Mouse (Mus musculus) CH12.LX (cell line): ENCODE measurements around the gene Gmds. TPM values are rescaled to one million over a fixed set of nuclear protein-coding genes. Genes with fewer than 3 reads are reported as not detected.

ENCODE experiments used
- DNase-seq: peaks from one replicate; pipeline ENCODE4 v3.0.0-alpha.2; 2013; ENCODE audit errors: extremely low read depth
- H3K27ac ChIP-seq: 2 replicates; pipeline ENCODE4 v1.5.1; 2012; ENCODE audit warnings: low read depth, mild to moderate bottlenecking, control low read depth, moderate library complexity; ENCODE audit not compliant: insufficient read depth
- H3K27me3 ChIP-seq: replicated peaks from 2 replicates; pipeline ENCODE3; 2012; ENCODE audit warnings: inconsistent platforms
- H3K36me3 ChIP-seq, 2 experiments: replicated peaks in 1 of 2; 2 replicates each; pipeline versions ENCODE3 to v1.6.1; 2012; ENCODE audit warnings: inconsistent platforms in 1 of 2, low read length in 1 of 2, mild to moderate bottlenecking in 1 of 2, mixed read lengths in 1 of 2, moderate library complexity in 1 of 2; ENCODE audit not compliant: control insufficient read depth in 1 of 2, insufficient read depth in 1 of 2
- H3K4me1 ChIP-seq, 2 experiments: 2 replicates each; pipeline ENCODE4 v1.6.1; 2012; ENCODE audit warnings: inconsistent platforms in 1 of 2, moderate library complexity in 1 of 2; ENCODE audit not compliant: insufficient read depth in 2 of 2, control insufficient read depth in 1 of 2
- H3K4me2 ChIP-seq: 2 replicates; pipeline ENCODE4 v1.6.1; 2012; ENCODE audit warnings: low read depth, mild to moderate bottlenecking, control low read depth; ENCODE audit not compliant: poor library complexity, insufficient read depth, severe bottlenecking
- H3K4me3 ChIP-seq, 3 experiments: fragments of 150-350 bp in 1 of 3; sonication (generic) in 1 of 3; replicated peaks in 1 of 3; 2 replicates each; pipeline versions ENCODE3 to v1.5.1; 2011 to 2012; ENCODE audit warnings: low read depth in 2 of 3, low read length in 2 of 3, mild to moderate bottlenecking in 2 of 3, moderate library complexity in 2 of 3, control low read depth in 1 of 3, improper control_type of control experiment in 1 of 3, inconsistent platforms in 1 of 3, mixed read lengths in 1 of 3; ENCODE audit not compliant: poor library complexity in 1 of 3
- H3K79me2 ChIP-seq: replicated peaks from 2 replicates; pipeline ENCODE4 v1.6.1; 2012; ENCODE audit warnings: mild to moderate bottlenecking, moderate library complexity; ENCODE audit not compliant: control insufficient read depth, poor library complexity, insufficient read depth, severe bottlenecking; ENCODE audit errors: extremely low read depth
- H3K9ac ChIP-seq: 2 replicates; pipeline ENCODE4 v1.6.1; 2012; ENCODE audit warnings: low read depth, mild to moderate bottlenecking, control low read depth, moderate library complexity; ENCODE audit not compliant: insufficient read depth
- H3K9me3 ChIP-seq: replicated peaks from 2 replicates; pipeline ENCODE3; 2012; ENCODE audit warnings: low read length, inconsistent platforms, mixed read lengths
- CHD2 ChIP-seq: IDR thresholded peaks from 2 replicates; pipeline ENCODE4 v1.6.1; 2011; ENCODE audit warnings: low read length, improper control_type of control experiment
- IRF4 ChIP-seq: IDR thresholded peaks from 2 replicates; pipeline ENCODE4 v1.6.1; 2014; ENCODE audit warnings: low read depth, mild to moderate bottlenecking, inconsistent platforms, low read length, improper control_type of control experiment
- JUN ChIP-seq: IDR thresholded peaks from 2 replicates; pipeline ENCODE4 v1.6.1; 2011; ENCODE audit warnings: low read depth, mild to moderate bottlenecking, low read length, improper control_type of control experiment, moderate library complexity; ENCODE audit not compliant: insufficient read depth
- MAX ChIP-seq: IDR thresholded peaks from 2 replicates; pipeline ENCODE4 v1.6.1; 2011; ENCODE audit warnings: low read length, improper control_type of control experiment
- MAZ ChIP-seq: IDR thresholded peaks from 2 replicates; pipeline ENCODE4 v1.6.1; 2012; ENCODE audit warnings: low read depth, mild to moderate bottlenecking, inconsistent platforms, low read length, improper control_type of control experiment, moderate library complexity
- POLR2A ChIP-seq: IDR thresholded peaks from 2 replicates; pipeline ENCODE4 v1.6.1; 2011; ENCODE audit warnings: low read depth, mild to moderate bottlenecking, improper control_type of control experiment, low read length
- SIN3A ChIP-seq: IDR thresholded peaks from 2 replicates; pipeline ENCODE4 v1.6.1; 2012; ENCODE audit warnings: low read length, improper control_type of control experiment, inconsistent platforms
- TBP ChIP-seq: conservative IDR thresholded peaks from 2 replicates; pipeline ENCODE4 v1.6.1; 2011; ENCODE audit warnings: low read depth, low read length, improper control_type of control experiment
- USF1 ChIP-seq: IDR thresholded peaks from 2 replicates; pipeline ENCODE4 v1.6.1; 2014; ENCODE audit warnings: low read depth, mild to moderate bottlenecking, inconsistent platforms, low read length, improper control_type of control experiment
- USF2 ChIP-seq: conservative IDR thresholded peaks from 2 replicates; pipeline ENCODE4 v1.6.1; 2011; ENCODE audit warnings: low read depth, low read length, improper control_type of control experiment
- ZKSCAN1 ChIP-seq: IDR thresholded peaks from 2 replicates; pipeline ENCODE4 v1.6.1; 2012; ENCODE audit warnings: low read depth, inconsistent platforms, low read length, improper control_type of control experiment, borderline replicate concordance
- ZNF384 ChIP-seq: IDR thresholded peaks from 2 replicates; pipeline ENCODE4 v1.6.1; 2012; ENCODE audit warnings: low read depth, low read length, improper control_type of control experiment, inconsistent platforms
- dilution Hi-C: fragments of 300-500 bp; cut with MboI; formaldehyde crosslinking; loops from 2 replicates; pipeline ENCODE4 v1.14.3; 2020; ENCODE audit warnings: low sequenced_read_pairs; ENCODE audit not compliant: extremely low pct_unique_long_range_greater_than_20kb, extremely low pct_ligation_motif_present
- in situ Hi-C: fragments of 300-500 bp; cut with MboI; formaldehyde crosslinking; loops from 3 replicates; pipeline ENCODE4 v1.14.3; 2019; ENCODE audit warnings: low sequenced_read_pairs, low pct_ligation_motif_present, low pct_unique_long_range_greater_than_20kb, mixed read lengths
- polyA plus RNA-seq: library from polyadenylated mRNA; unstranded; fragments of >175 nt; gene quantifications from 2 replicates; pipeline ENCODE4 v1.2.1, GENCODE M21; 2012; ENCODE audit warnings: low read depth; ENCODE audit not compliant: insufficient read length
- total RNA-seq, 2 experiments: library from RNA; depleted of rRNA; stranded (reverse); fragments of 300-350 nt in 1 of 2; fragments of >200 nt in 1 of 2; gene quantifications; 2 replicates each; pipeline ENCODE4 v1.2.3; 2012 to 2014

Gmds gene
- total and polyA plus RNA-seq, 3 experiments = 11.0 to 19.3 (median 15.1) TPM

DNA sequence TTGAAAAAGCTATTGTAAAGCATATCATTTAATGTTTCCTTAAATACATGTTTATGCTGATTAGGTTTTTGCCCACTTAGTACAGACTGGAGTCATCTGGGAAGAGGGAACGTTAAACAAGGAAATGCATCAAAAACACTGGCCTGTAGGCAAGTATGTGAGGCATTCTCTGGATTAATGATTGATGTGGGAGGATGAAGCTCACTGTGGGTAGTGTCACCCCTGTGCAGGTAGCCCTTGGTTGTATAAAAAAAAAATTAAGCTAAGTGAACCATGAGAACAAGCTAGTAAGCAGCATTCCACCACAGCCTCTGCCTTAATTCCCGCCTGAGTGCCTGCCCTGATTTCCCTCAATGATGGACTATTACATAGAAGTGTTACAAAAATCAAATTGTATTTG lies 163.5 kb downstream of the Gmds start:
- DNase-seq = no peak
- in situ Hi-C loops (no loop called here), dilution Hi-C loops (no loop called here)
- H3K4me3 ChIP-seq = no peak overlapping the region
- no peaks in the 10 kb centered on the region for H3K9me3 ChIP-seq
- H3K4me1 ChIP-seq = no peaks in the 10 kb centered on the region
- no peak overlapping the region for H3K9ac ChIP-seq
- no peak overlapping the region for H3K27ac ChIP-seq
- no peak overlapping the region for H3K4me2 ChIP-seq
- TF ChIP-seq TBP (no peak), USF2 (no peak), ZKSCAN1 (no peak), JUN (no peak), ZNF384 (no peak), POLR2A (no peak), MAX (no peak), CHD2 (no peak)
- H3K79me2 ChIP-seq = no peaks in the 10 kb centered on the region
- H3K36me3 ChIP-seq = no peaks in the 10 kb centered on the region
- H3K27me3 ChIP-seq = no peaks in the 10 kb centered on the region

DNA sequence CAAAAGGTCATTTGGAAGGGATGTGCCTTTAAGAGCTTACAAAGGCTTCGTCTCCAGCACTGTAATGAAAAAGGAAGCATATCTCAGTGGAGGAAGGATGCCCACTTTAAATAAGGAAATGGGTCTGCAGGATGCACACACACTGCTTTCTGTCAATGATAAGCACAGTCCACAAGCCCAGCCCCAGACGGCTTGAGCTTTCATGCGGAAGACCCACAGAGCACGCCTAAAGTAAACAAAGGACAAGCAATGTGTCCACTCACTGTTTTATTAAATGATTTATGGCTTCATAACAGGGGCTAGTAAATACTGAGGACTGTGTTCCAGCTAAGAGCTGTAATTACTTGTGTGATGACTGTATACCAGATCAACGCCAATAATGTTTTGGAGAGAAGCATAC lies 169.4 kb downstream of the Gmds start:
- Histone ChIP-seq H3K4me3 (no peak overlapping the region), H3K27ac (no peak overlapping the region), H3K27me3 (no peaks in the 10 kb centered on the region), H3K9ac (no peak overlapping the region), H3K4me2 (no peak overlapping the region), H3K9me3 (no peaks in the 10 kb centered on the region), H3K79me2 (no peaks in the 10 kb centered on the region), H3K36me3 (no peaks in the 10 kb centered on the region), H3K4me1 (no peaks in the 10 kb centered on the region)
- dilution Hi-C loops = no loop called here
- no peak for TF ChIP-seq ZNF384
- no peak for TF ChIP-seq USF2
- no peak for TF ChIP-seq IRF4
- no peak for TF ChIP-seq USF1
- TF ChIP-seq MAZ = no peak
- in situ Hi-C loops = no loop called here
- DNase-seq = no peak

DNA sequence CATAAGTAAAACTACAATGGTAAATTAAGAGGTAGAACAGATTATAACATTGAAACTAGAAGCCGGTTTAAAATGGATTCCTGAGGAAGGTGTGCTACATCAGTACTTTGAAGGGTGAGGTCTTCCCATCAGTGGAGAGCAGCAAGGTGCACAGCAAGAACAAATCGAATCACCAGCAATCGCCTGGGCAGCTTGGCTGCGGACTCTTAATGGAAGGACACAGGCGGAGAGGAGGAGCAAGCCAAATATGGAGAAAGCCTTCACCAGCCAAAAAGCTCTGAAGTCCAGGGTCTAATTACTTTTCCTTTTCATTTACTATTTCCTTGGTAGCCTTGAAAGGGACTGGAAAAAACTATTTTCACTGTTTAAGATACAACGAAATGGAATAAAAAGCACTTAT lies 170.7 kb downstream of the Gmds start:
- DNase-seq = no peak
- Histone ChIP-seq H3K36me3 (no peaks in the 10 kb centered on the region), H3K27me3 (no peaks in the 10 kb centered on the region), H3K9ac (no peak overlapping the region), H3K9me3 (no peaks in the 10 kb centered on the region), H3K4me3 (no peak overlapping the region), H3K27ac (no peak overlapping the region), H3K79me2 (no peaks in the 10 kb centered on the region), H3K4me2 (no peak overlapping the region), H3K4me1 (no peaks in the 10 kb centered on the region)
- in situ Hi-C loops = no loop called here
- dilution Hi-C loops = no loop called here
- no peak for TF ChIP-seq SIN3A
